Mouse (Mus musculus) MEL (cell line): ENCODE measurements around the gene Ppard. TPM values are rescaled to one million over a fixed set of nuclear protein-coding genes. Genes with fewer than 3 reads are reported as not detected.
A peak's percentile ranks its signal among the peaks of the same experiment; 100 is the strongest.

ENCODE experiments used
- DNase-seq: peaks from one replicate; pipeline ENCODE4 v3.0.0; 2011; ENCODE audit warnings: low read depth, low spot score
- H3K27ac ChIP-seq: 2 replicates; pipeline ENCODE4 v1.5.1; 2012; ENCODE audit warnings: low read depth, mild to moderate bottlenecking, control low read depth, low read length, moderate library complexity; ENCODE audit not compliant: control insufficient read depth
- H3K27me3 ChIP-seq, 2 experiments: fragments of 150-350 bp in 1 of 2; sonication (generic) in 1 of 2; 2 replicates each; pipeline ENCODE4 v1.6.1; 2012; ENCODE audit warnings: low read length in 2 of 2, mild to moderate bottlenecking in 2 of 2, improper control_type of control experiment in 1 of 2, moderate library complexity in 1 of 2; ENCODE audit not compliant: insufficient read depth in 2 of 2, control insufficient read depth in 1 of 2
- H3K36me3 ChIP-seq, 2 experiments: 2 replicates each; pipeline ENCODE4 v1.6.1; 2012 to 2014; ENCODE audit warnings: low read length in 2 of 2, improper control_type of control experiment in 1 of 2, inconsistent platforms in 1 of 2, mild to moderate bottlenecking in 1 of 2; ENCODE audit not compliant: insufficient read depth in 2 of 2, control insufficient read depth in 1 of 2
- H3K4me1 ChIP-seq, 2 experiments: fragments of 150-350 bp in 1 of 2; sonication (generic) in 1 of 2; 2 replicates each; pipeline ENCODE4 v1.6.1; 2012; ENCODE audit warnings: low read length in 2 of 2, improper control_type of control experiment in 1 of 2, mild to moderate bottlenecking in 1 of 2; ENCODE audit not compliant: insufficient read depth in 2 of 2, control insufficient read depth in 1 of 2
- H3K4me3 ChIP-seq, 2 experiments: fragments of 150-350 bp in 1 of 2; sonication (generic) in 1 of 2; 2 replicates each; pipeline ENCODE4 v1.5.1; 2012; ENCODE audit warnings: low read depth in 2 of 2, low read length in 2 of 2, mild to moderate bottlenecking in 2 of 2, moderate library complexity in 2 of 2, control low read depth in 1 of 2, improper control_type of control experiment in 1 of 2; ENCODE audit not compliant: control insufficient read depth in 1 of 2, insufficient read depth in 1 of 2
- H3K79me2 ChIP-seq: 2 replicates; pipeline ENCODE4 v1.6.1; 2012; ENCODE audit warnings: mild to moderate bottlenecking, low read length, moderate library complexity; ENCODE audit not compliant: control insufficient read depth, poor library complexity, insufficient read depth
- H3K9ac ChIP-seq: 2 replicates; pipeline ENCODE4 v1.6.1; 2012; ENCODE audit warnings: low read depth, mild to moderate bottlenecking, control low read depth, low read length, moderate library complexity; ENCODE audit not compliant: control insufficient read depth, poor library complexity, severe bottlenecking
- H3K9me3 ChIP-seq: fragments of 150-350 bp; sonication (generic); replicated peaks from 2 replicates; pipeline ENCODE4 v1.6.1; 2012; ENCODE audit warnings: mild to moderate bottlenecking, low read length, improper control_type of control experiment, moderate library complexity; ENCODE audit not compliant: insufficient read depth
- BHLHE40 ChIP-seq: IDR thresholded peaks from 2 replicates; pipeline ENCODE4 v1.6.1; 2012; ENCODE audit warnings: low read depth, mild to moderate bottlenecking, inconsistent platforms, low read length, improper control_type of control experiment, borderline replicate concordance
- E2F4 ChIP-seq: IDR thresholded peaks from 2 replicates; pipeline ENCODE4 v1.6.1; 2011; ENCODE audit warnings: low read depth, low read length, improper control_type of control experiment, borderline replicate concordance
- GATA1 ChIP-seq: IDR thresholded peaks from 2 replicates; pipeline ENCODE4 v1.6.1; 2011; ENCODE audit warnings: low read depth, low read length, improper control_type of control experiment
- JUND ChIP-seq: IDR thresholded peaks from 2 replicates; pipeline ENCODE4 v1.6.1; 2011; ENCODE audit warnings: low read depth, mild to moderate bottlenecking, improper control_type of control experiment, low read length
- KAT2A ChIP-seq: conservative IDR thresholded peaks from 2 replicates; pipeline ENCODE4 v1.6.1; 2012; ENCODE audit warnings: low read depth, low read length, improper control_type of control experiment, inconsistent platforms
- MEF2A ChIP-seq: IDR thresholded peaks from 2 replicates; pipeline ENCODE4 v1.6.1; 2014; ENCODE audit warnings: low read depth, mild to moderate bottlenecking, inconsistent platforms, low read length, improper control_type of control experiment; ENCODE audit not compliant: poor library complexity, insufficient replicate concordance, severe bottlenecking; ENCODE audit errors: extremely low read depth
- MXI1 ChIP-seq: IDR thresholded peaks from 2 replicates; pipeline ENCODE4 v1.6.1; 2011; ENCODE audit warnings: mild to moderate bottlenecking, low read depth, low read length, improper control_type of control experiment
- MYC ChIP-seq: IDR thresholded peaks from 2 replicates; pipeline ENCODE4 v1.6.1; 2011; ENCODE audit warnings: low read depth, mild to moderate bottlenecking, low read length, improper control_type of control experiment, moderate library complexity
- NRF1 ChIP-seq: IDR thresholded peaks from 2 replicates; pipeline ENCODE4 v1.6.1; 2014; ENCODE audit warnings: low read depth, mild to moderate bottlenecking, inconsistent platforms, low read length, improper control_type of control experiment, moderate library complexity; ENCODE audit not compliant: poor library complexity, insufficient read depth, severe bottlenecking
- POLR2A ChIP-seq, 2 experiments: IDR thresholded peaks; 2 replicates each; pipeline ENCODE4 v1.6.1; 2011 to 2012; ENCODE audit warnings: low read length in 2 of 2, mild to moderate bottlenecking in 2 of 2, control low read depth in 1 of 2, improper control_type of control experiment in 1 of 2, low read depth in 1 of 2, moderate library complexity in 1 of 2; ENCODE audit not compliant: control insufficient read depth in 1 of 2, insufficient read depth in 1 of 2, poor library complexity in 1 of 2
- POLR2AphosphoS2 ChIP-seq: IDR thresholded peaks from 2 replicates; pipeline ENCODE4 v1.6.1; 2011; ENCODE audit warnings: low read length, improper control_type of control experiment
- SIN3A ChIP-seq: IDR thresholded peaks from 2 replicates; pipeline ENCODE4 v1.6.1; 2012; ENCODE audit warnings: low read length, improper control_type of control experiment, inconsistent platforms
- TBP ChIP-seq: IDR thresholded peaks from 2 replicates; pipeline ENCODE4 v1.8.0; 2011; ENCODE audit warnings: low read depth, low read length, improper control_type of control experiment
- USF2 ChIP-seq, 2 experiments: IDR thresholded peaks; 2 replicates each; pipeline ENCODE4 v1.6.1; 2011 to 2012; ENCODE audit warnings: improper control_type of control experiment in 2 of 2, low read length in 2 of 2, borderline replicate concordance in 1 of 2, inconsistent platforms in 1 of 2, low read depth in 1 of 2, mild to moderate bottlenecking in 1 of 2; ENCODE audit not compliant: insufficient read depth in 1 of 2
- ZMIZ1 ChIP-seq: IDR thresholded peaks from 2 replicates; pipeline ENCODE4 v1.6.1; 2012; ENCODE audit warnings: low read depth, mild to moderate bottlenecking, inconsistent platforms, low read length, improper control_type of control experiment, moderate library complexity
- ZNF384 ChIP-seq: IDR thresholded peaks from 2 replicates; pipeline ENCODE4 v1.6.1; 2012; ENCODE audit warnings: low read depth, mild to moderate bottlenecking, inconsistent platforms, low read length, improper control_type of control experiment
- polyA plus RNA-seq, 2 experiments: library from polyadenylated mRNA; stranded (reverse) in 1 of 2; unstranded in 1 of 2; fragments of >175 nt in 1 of 2; fragments of >200 nt in 1 of 2; gene quantifications; 2 replicates each; pipeline versions ENCODE4 v1.2.1 to v1.2.4; 2012; ENCODE audit warnings: low replicate concordance in 2 of 2, low read depth in 1 of 2; ENCODE audit not compliant: insufficient read length in 2 of 2, insufficient read depth in 1 of 2, missing spikeins in 1 of 2
- total RNA-seq: library from RNA; depleted of rRNA; stranded (reverse); fragments of 300-350 nt; gene quantifications from 2 replicates; pipeline ENCODE4 v1.2.3, GENCODE M21; 2012

Gene Ppard
- total and polyA plus RNA-seq, 3 experiments, result 3.5 to 12.7 TPM; not detected in 1

GRCm38 (mm10) chr17:28313212-28313879 lies 80.8 kb downstream of the Ppard start, which contains the start of gene Fance (continued):
- no peak for TF ChIP-seq JUND
- no peak for TF ChIP-seq MEF2A
- TF ChIP-seq GATA1, result no peak
- no peak; the same call in 1 of the 2 replicates for TF ChIP-seq POLR2AphosphoS2
- peak; percentile 35 for TF ChIP-seq MXI1
- TF ChIP-seq E2F4, result no peak; the same call in 1 of the 2 replicates
- no peak for TF ChIP-seq BHLHE40
- TF ChIP-seq ZMIZ1, result peak; percentile 81
- peak; percentile 34; the same call in 1 of the 2 replicates for TF ChIP-seq ZNF384
- TF ChIP-seq NRF1, result 0 out of 2 replicates have a peak, but pooled peaks have one; percentile 7
- TF ChIP-seq POLR2A (IDR thresholded peaks at IDR 0.05; ENCODE audit: control insufficient read depth in 1 of 2, insufficient read depth in 1 of 2, low read depth in 1 of 2, low read length in 2 of 2, poor library complexity in 1 of 2), result peak; percentile 7 to 76; a peak in 2 of 4 replicates

GRCm38 (mm10) chr17:28313880-28314225 lies 81.4 kb downstream of the Ppard start:
- peaks cover 17% of the 10 kb centered on the region for H3K79me2 ChIP-seq
- peak overlapping the region; percentile 99 for H3K9ac ChIP-seq
- no peaks in the 10 kb centered on the region for H3K27me3 ChIP-seq
- DNase-seq, result peak; percentile 75
- H3K9me3 ChIP-seq, result no peaks in the 10 kb centered on the region
- TF ChIP-seq SIN3A (peak; percentile 46; the same call in 1 of the 2 replicates), TBP (0 out of 2 replicates have a peak, but pooled peaks have one; percentile 36), USF2 (IDR thresholded peaks at IDR 0.05; ENCODE audit: borderline replicate concordance in 1 of 2, insufficient read depth in 1 of 2, low read depth in 1 of 2, low read length in 2 of 2) (no peak), KAT2A (no peak), POLR2A (IDR thresholded peaks at IDR 0.05; ENCODE audit: control insufficient read depth in 1 of 2, insufficient read depth in 1 of 2, low read depth in 1 of 2, low read length in 2 of 2, poor library complexity in 1 of 2) (peak in 1 of 2 experiments; percentile 1; a peak in 1 of 4 replicates), MYC (0 out of 2 replicates have a peak, but pooled peaks have one; percentile 53), MXI1 (peak; percentile 79)
- H3K4me1 ChIP-seq, result peaks cover 8 to 23% of the 10 kb centered on the region in 2 experiments; a peak in 3 of 4 replicates
- H3K27ac ChIP-seq, result peak overlapping the region; percentile 76
- peaks cover 4 to 21% of the 10 kb centered on the region in 2 experiments; a peak in 3 of 4 replicates for H3K36me3 ChIP-seq
- peak overlapping the region; percentile 94 to 97 for H3K4me3 ChIP-seq
